Mouse (Mus musculus) stomach, embryonic 16.5 days (tissue): ENCODE results near the gene Helz. TPM values are rescaled to one million over a fixed set of nuclear protein-coding genes. Genes with fewer than 3 reads are reported as not detected.
"Not testable (repeated sequence)": the region's sequence is repeated elsewhere in the genome, so short reads cannot be mapped to it uniquely, and the experiment has no call there.

Source experiments
- ATAC-seq: fragments of 200-750 bp; cut with Nextera tagmentation; 2 replicates; pipeline ENCODE4 v1.8.0; 2017; ENCODE audit warnings: moderate number of reproducible peaks, moderate TSS enrichment; ENCODE audit not compliant: insufficient read depth, low FRiP score
- H3K27ac ChIP-seq: fragments of 300-500 bp; sonication (generic); 2 replicates; pipeline ENCODE4 v1.5.1; 2014; ENCODE audit warnings: low read length
- H3K27me3 ChIP-seq: fragments of 300-500 bp; sonication (generic); 2 replicates; pipeline ENCODE4 v1.6.1; 2014; ENCODE audit warnings: low read length, control low read depth, mixed read lengths; ENCODE audit not compliant: control insufficient read depth, insufficient read depth
- H3K36me3 ChIP-seq: fragments of 300-500 bp; sonication (generic); 2 replicates; pipeline ENCODE4 v1.6.1; 2014; ENCODE audit warnings: low read length; ENCODE audit not compliant: control insufficient read depth, insufficient read depth
- H3K4me1 ChIP-seq: fragments of 300-500 bp; sonication (generic); 2 replicates; pipeline ENCODE4 v1.6.1; 2014; ENCODE audit warnings: low read length, control low read depth, mixed read lengths; ENCODE audit not compliant: control insufficient read depth, insufficient read depth
- H3K4me2 ChIP-seq: fragments of 300-500 bp; sonication (generic); 2 replicates; pipeline ENCODE4 v1.6.1; 2014; ENCODE audit warnings: low read depth, low read length, mixed read lengths
- H3K4me3 ChIP-seq: fragments of 300-500 bp; sonication (generic); replicated peaks from 2 replicates; pipeline ENCODE4 v1.5.1; 2014; ENCODE audit warnings: mild to moderate bottlenecking, low read length
- H3K9ac ChIP-seq: fragments of 300-500 bp; sonication (generic); 2 replicates; pipeline ENCODE4 v1.6.1; 2014; ENCODE audit warnings: low read length
- H3K9me3 ChIP-seq: fragments of 300-500 bp; sonication (generic); replicated peaks from 2 replicates; pipeline ENCODE4 v1.6.1; 2016; ENCODE audit warnings: low read length, control low read depth; ENCODE audit not compliant: control insufficient read depth
- WGBS: fragments of 180-500 bp; shearing (Covaris S2); extraction: QIAGEN DNeasy Blood & Tissue Kit; methylation state at CpG from one replicate; pipeline ENCODE4 v1.1.7; 2014; 5-methylcytosine and 5-hydroxymethylcytosine counted together
- polyA plus RNA-seq: library from polyadenylated mRNA; unstranded; fragments of >200 nt; fragmentation: Nextera tagmentation; extraction: Ambion mirVana; gene quantifications from 2 replicates; pipeline ENCODE4 v1.2.1, GENCODE M21; 2015

Helz gene
- polyA plus RNA-seq, result 15.3 and 16.1 TPM in 2 replicates

DNA sequence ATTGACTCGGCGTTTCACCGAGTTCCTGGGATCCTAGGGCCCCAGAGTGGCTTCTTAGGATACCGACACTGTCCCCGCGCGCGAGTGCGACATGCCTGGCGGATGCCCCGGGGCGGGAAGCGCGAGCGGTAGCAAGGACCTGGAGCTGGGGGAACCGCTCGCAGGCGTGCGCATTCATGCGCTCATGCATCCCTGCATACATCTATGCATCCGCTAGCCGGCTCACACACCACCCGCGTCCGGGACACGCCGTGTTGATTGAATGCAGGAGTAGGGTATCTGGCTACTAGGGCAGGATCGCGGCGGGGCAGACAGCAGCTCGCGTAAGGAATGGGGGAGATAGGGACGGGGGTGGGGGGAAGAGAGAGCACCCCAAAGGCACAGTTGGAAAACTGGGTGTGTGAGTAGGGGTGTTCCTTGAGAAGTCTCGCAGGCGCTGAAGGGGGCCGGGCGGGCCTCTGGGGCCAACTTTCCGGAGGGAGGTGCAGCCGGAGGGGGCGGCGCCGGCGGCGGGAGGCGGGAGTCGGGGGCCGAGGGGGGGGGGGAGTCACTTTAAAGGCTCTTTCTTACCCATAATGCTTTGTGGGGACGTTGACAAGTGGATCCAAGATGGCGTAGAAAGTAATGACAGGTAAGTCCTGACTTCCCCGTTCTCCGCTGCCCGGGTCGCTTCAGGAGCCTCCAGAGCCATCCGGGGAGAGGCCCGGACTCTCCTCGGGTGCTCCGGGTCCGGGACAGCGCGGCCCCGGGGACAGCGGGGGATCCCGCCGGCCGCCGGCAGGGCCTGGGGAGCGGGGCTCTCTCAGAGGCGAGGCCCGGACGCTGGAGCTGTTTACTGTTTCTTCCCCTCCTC, at the start of gene Helz:
Gene Helz, plus strand, starts transcription at position 580 of the 853 bp plus-strand sequence.
- no peaks in the 10 kb centered on the region for H3K9me3 ChIP-seq
- H3K4me3 ChIP-seq, result peak within 1 kb of the TSS; percentile 97
- ATAC-seq, result peak; percentile 85
- no peaks in the 10 kb centered on the region for H3K27me3 ChIP-seq
- under 1% methylated on average over 69 of the region's 70 CpGs for WGBS
- peak within 1 kb of the TSS; percentile 67 for H3K27ac ChIP-seq
- peak within 1 kb of the TSS; percentile 100 for H3K4me2 ChIP-seq
- 0 out of 2 replicates have a peak, but pooled peaks cover 3% of the 10 kb centered on the region for H3K36me3 ChIP-seq
- H3K4me1 ChIP-seq, result peaks cover 12% of the 10 kb centered on the region
- peak within 1 kb of the TSS; percentile 88 for H3K9ac ChIP-seq

DNA sequence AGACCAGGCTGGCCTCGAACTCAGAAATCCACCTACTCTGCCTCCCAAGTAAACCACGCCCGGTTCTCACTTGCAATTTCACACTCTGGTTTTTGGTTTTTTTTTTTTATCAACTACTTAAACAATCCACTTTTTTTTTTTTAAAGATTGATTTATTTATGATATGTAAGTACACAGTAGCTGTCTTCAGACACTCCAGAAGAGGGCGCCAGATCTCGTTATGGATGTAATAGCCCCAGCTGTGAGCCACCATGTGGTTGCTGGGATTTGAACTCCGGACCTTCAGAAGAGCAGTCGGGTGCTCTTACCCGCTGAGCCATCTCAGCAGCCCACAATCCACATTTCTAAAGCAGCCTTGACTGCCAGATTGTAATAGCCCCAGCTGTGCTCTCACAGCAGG, 44.9 kb upstream of the Helz start:
- no peaks in the 10 kb centered on the region for H3K9me3 ChIP-seq
- no peak overlapping the region for H3K4me2 ChIP-seq
- H3K9ac ChIP-seq, result no peak overlapping the region
- WGBS, result 82% methylated on average over 8 of the region's 8 CpGs
- no peaks in the 10 kb centered on the region for H3K27me3 ChIP-seq
- H3K27ac ChIP-seq, result no peak overlapping the region
- no peak overlapping the region for H3K4me3 ChIP-seq
- H3K4me1 ChIP-seq, result no peaks in the 10 kb centered on the region
- no peak for ATAC-seq
- H3K36me3 ChIP-seq, result peaks cover 7% of the 10 kb centered on the region; the same call in 1 of the 2 replicates

DNA sequence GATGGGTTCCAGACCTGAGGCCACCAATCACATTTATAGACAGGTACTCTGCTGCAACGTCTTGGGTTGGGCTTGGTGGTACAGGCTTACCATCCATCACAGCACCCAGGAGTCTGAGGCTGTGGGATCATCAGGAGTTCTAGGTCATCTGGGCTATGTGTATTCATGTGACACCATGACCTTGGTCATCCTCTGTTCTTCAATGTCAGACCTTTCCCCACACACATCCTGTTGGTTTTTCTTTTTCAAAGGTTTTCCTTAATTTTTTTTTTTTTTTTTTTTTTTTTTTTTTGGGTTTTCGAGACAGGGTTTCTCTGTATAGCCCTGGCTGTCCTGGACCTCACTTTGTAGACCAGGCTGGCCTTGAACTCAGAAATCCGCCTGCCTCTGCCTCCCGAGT, 43.4 kb upstream of the Helz start:
- not testable (repeated sequence) for H3K4me1 ChIP-seq, H3K4me2 ChIP-seq, H3K9me3 ChIP-seq, H3K36me3 ChIP-seq, H3K27me3 ChIP-seq, H3K4me3 ChIP-seq, H3K9ac ChIP-seq, H3K27ac ChIP-seq, ATAC-seq
- 81% methylated on average over 3 of the region's 4 CpGs for WGBS

DNA sequence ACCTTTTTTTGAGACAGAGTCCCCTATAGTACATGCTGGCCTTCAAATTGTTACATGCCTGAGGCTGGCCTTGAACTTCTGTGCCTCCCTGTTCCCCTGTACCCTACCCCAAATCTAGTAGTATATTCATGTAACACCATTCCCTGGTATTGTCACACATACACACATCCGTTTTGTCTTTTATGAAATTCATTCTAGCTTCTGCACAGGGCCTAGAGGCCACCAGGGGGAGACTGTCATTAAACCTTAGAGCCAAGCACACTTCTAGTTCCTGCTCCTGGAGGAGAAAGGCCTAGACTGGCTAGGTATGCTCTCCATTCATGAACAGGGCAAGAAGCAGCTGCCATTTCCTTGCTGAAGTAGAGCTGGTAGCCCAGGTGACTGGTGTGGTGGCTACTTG, 41.5 kb upstream of the Helz start:
- H3K36me3 ChIP-seq, result no peaks in the 10 kb centered on the region
- no peak overlapping the region for H3K4me3 ChIP-seq
- no peak for ATAC-seq
- WGBS, result 66% methylated on average over 1 of the region's 1 CpGs
- peaks cover 12% of the 10 kb centered on the region; the same call in 1 of the 2 replicates for H3K4me1 ChIP-seq
- H3K27me3 ChIP-seq, result no peaks in the 10 kb centered on the region; the same call in 1 of the 2 replicates
- no peak overlapping the region for H3K4me2 ChIP-seq
- H3K9me3 ChIP-seq, result no peaks in the 10 kb centered on the region
- no peak overlapping the region for H3K27ac ChIP-seq
- H3K9ac ChIP-seq, result no peak overlapping the region

DNA sequence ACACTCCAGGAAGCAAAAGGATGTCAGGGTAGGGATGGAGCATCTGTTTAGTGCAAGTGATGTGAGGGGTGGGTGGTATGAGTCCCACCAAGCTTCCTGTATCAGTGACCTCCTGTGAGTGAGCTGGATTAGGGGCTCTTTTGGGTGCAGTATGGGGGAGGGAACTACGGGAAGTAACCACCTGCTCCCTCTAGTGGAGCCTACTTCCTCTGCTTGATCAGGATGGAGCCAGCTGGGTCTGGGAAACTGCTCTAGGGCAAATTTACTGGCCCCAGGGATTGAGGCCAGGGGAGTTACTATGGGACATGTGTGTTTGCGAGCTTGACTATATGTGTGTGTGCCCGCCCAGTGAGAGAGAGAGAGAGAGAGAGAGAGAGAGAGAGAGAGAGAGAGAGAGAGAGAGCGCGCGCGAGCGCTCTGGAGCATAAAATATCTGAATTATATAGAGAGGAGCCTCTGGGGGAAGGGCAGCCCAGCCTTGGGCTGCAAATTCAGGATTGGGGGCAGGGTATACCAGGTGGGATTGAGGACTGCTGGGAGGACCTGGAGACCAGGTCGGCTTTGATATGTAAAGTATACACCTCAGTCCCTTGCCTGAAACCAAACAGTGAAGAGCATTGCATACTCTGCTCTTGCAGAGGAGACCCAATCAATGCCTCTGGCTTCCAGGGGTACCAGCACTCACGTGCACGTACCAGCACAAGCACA, 37.9 kb upstream of the Helz start:
- H3K9me3 ChIP-seq, result no peaks in the 10 kb centered on the region
- ATAC-seq, result 0 out of 2 replicates have a peak, but pooled peaks have one; percentile 15
- H3K4me3 ChIP-seq, result no peak overlapping the region
- H3K27me3 ChIP-seq, result no peaks in the 10 kb centered on the region; the same call in 1 of the 2 replicates
- no peak overlapping the region for H3K4me2 ChIP-seq
- peaks cover 18% of the 10 kb centered on the region for H3K4me1 ChIP-seq
- 28% methylated on average over 11 of the region's 11 CpGs for WGBS
- no peak overlapping the region for H3K9ac ChIP-seq
- no peaks in the 10 kb centered on the region for H3K36me3 ChIP-seq
- H3K27ac ChIP-seq, result no peak overlapping the region

DNA sequence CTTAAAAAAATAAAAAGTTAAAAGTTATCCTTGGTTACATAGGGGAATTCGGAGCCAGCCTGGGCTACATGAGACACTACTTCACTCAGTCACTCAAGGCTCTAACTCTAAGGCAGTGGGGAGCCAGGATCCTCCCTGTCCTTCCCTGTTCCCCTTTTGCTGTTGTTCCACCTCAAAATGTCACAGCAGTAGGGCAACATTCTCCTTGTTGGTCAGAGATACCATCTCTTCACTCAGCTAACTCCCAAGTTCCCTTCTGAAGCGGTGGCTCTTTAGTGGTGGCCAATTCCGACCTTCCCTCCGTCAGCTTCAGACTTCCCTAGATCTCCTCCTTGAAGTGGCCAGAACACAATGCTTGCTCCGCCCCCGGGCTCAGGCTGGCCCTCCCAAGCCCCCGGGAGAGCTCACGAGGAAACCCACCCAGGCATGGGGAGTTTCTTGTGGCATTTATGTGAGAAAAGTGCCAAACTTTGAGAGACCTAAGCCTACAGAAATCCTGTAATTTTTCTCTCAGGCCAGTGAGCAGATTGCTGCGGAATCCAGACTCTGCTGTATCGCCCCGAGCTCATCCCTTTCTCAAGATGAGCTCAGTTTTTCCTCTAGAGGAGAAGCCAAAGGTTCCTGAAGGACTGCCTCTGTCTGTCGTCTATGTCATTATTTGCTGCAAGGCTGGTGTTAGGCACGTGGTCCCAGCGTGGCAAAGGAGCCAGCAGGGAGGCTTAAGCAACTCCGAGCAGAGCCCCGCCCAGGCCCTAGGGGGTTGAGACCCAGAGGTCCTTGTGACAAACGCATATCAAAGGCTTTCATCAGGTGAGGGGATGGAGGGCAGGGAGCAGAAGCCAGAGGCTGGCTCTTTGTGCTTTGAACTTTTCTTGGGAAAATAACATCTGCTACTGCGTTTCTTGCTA, 37.1 kb upstream of the Helz start:
- Histone ChIP-seq H3K4me3 (peak overlapping the region; percentile 22; the same call in 1 of the 2 replicates), H3K27ac (no peak overlapping the region), H3K4me1 (peaks cover 18% of the 10 kb centered on the region), H3K4me2 (peak overlapping the region; percentile 44), H3K9me3 (no peaks in the 10 kb centered on the region), H3K36me3 (no peaks in the 10 kb centered on the region), H3K27me3 (no peaks in the 10 kb centered on the region; the same call in 1 of the 2 replicates), H3K9ac (peak overlapping the region; percentile 23; the same call in 1 of the 2 replicates)
- ATAC-seq, result no peak; the same call in 1 of the 2 replicates
- 4% methylated on average over 18 of the region's 18 CpGs for WGBS

DNA sequence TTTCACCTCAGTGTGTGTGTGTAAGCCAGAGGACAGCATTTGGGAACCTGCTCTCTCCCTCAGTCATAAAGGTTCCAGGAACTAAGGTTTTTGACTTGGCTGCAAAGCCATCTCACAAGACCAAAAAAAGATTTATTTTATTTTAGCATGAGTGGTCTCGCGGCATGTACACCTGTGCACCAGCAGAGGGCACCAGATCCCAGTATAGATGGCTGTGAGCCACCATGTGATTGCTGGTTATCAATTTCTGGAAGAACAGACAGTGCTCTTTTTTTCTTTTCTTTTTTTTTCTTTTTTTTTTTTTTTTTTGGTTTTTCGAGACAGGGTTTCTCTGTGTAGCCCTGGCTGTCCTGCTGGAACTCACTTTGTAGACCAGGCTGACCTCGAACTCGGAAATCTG, 35.8 kb upstream of the Helz start:
- H3K4me2 ChIP-seq, H3K4me3 ChIP-seq, H3K27ac ChIP-seq, ATAC-seq, H3K36me3 ChIP-seq, H3K9me3 ChIP-seq, H3K9ac ChIP-seq, H3K27me3 ChIP-seq: not testable (repeated sequence)
- peaks cover 18% of the 10 kb centered on the region for H3K4me1 ChIP-seq
- WGBS, result 43% methylated on average over 5 of the region's 5 CpGs

DNA sequence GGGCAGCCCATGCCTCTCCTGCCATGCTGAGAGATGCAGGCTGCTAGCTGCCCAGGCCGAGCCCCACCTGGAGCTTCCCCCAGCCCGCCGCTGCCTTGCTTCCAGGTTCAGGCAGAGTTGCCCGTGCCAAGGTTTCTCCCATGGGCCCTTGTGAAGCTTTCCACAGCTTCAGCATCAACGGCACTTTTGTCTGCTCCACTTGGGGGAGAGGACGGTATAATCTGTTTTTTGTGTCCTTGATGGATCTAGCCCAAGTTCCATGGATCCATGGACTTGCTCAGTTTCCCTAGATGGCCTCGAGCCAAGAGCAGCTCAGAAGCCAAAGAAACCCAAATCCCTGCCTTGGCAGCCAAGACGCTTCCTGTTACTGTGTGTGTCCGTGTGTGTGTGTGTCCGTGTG, 34.7 kb upstream of the Helz start:
- Histone ChIP-seq H3K4me2 (no peak overlapping the region), H3K36me3 (no peaks in the 10 kb centered on the region), H3K9ac (no peak overlapping the region), H3K4me1 (peaks cover 18% of the 10 kb centered on the region), H3K27me3 (no peaks in the 10 kb centered on the region; the same call in 1 of the 2 replicates), H3K9me3 (no peaks in the 10 kb centered on the region), H3K27ac (no peak overlapping the region), H3K4me3 (no peak overlapping the region)
- 62% methylated on average over 10 of the region's 10 CpGs for WGBS
- ATAC-seq, result no peak
